Mouse (Mus musculus) spleen, adult 12 weeks (tissue): Measurements from ENCODE around the gene Cldn10.

Experiments used
- DNase-seq: peaks from one replicate; pipeline ENCODE4 v3.0.0; 2022; ENCODE audit warnings: low spot score

Cldn10 gene

GRCm38 (mm10) chr14:118866014-118866811, 78.5 kb downstream of the Cldn10 start:
- no peak for DNase-seq

DNA sequence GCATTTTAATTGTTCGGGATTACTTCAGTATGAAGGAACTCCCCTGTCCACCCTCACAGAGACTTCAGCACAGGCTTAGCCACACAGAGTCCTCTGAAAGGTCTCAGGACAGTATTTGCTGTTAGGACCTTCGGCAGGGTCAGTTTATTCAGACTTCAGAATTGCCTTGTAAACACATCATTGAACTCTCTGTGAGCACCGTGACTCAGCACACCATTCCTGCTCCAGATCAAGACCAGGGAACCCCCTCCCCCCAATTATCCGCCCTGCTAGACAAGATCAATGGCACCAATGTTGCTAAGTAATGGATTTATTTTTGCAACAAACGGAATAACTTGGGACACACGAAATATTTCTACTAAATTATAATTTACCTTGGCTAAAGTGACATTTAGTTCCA, 79.7 kb downstream of the Cldn10 start:
- no peak for DNase-seq

GRCm38 (mm10) chr14:118868102-118868724, 80.5 kb downstream of the Cldn10 start:
- DNase-seq = no peak

GRCm38 (mm10) chr14:118869712-118870111, 82.0 kb downstream of the Cldn10 start:
- DNase-seq = no peak

DNA sequence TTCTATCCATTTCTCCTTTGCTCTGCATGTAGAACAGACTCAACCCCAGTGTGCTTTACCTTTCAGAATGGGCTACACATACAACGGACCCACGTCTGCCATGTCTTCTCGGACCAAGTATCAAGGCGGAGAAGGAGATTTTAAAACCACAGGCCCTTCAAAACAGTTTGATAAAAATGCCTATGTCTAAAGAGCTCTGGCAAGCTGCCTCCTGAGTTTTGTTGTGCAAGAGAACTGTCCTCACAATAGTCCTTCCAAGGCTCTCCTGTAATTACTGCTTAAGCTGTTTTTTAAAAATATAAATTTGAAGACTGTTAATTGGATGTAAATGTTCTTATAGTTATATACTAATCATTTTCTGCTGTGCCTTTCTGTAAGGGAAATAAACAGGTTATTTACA, 86.4 kb downstream of the Cldn10 start:
- DNase-seq = no peak

GRCm38 (mm10) chr14:118874786-118875415, 87.2 kb downstream of the Cldn10 start:
- no peak for DNase-seq

DNA sequence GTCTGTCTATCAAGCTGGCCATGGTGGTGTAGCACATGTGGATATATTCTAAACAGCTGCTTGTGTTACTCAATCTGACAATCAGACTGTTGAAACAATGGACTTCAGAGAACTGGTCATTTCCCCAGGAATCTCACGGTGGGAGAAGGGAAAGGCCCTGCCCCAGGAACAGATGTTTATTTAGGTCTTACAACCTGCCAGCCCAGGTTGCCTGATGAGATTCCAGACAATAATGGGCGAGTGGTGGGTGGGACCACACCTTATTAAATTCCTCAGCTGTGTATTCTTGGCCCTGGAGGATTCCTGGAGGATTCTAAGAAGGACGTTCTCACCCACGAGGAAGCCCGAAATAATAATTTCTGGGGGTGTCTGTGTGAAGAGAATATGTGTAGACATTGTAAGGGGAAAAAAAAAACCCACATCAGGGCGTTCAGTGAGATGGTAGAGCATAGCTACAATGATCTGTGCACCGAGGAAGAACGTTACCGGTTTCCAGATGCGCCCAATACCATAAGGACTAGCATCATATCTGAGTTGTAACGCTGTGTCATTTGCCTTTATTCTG, 90.7 kb downstream of the Cldn10 start:
- DNase-seq = no peak

- no peak for DNase-seq
Observed at GRCm38 (mm10) chr14:118880696-118881095, 93.0 kb downstream of the Cldn10 start.

DNA sequence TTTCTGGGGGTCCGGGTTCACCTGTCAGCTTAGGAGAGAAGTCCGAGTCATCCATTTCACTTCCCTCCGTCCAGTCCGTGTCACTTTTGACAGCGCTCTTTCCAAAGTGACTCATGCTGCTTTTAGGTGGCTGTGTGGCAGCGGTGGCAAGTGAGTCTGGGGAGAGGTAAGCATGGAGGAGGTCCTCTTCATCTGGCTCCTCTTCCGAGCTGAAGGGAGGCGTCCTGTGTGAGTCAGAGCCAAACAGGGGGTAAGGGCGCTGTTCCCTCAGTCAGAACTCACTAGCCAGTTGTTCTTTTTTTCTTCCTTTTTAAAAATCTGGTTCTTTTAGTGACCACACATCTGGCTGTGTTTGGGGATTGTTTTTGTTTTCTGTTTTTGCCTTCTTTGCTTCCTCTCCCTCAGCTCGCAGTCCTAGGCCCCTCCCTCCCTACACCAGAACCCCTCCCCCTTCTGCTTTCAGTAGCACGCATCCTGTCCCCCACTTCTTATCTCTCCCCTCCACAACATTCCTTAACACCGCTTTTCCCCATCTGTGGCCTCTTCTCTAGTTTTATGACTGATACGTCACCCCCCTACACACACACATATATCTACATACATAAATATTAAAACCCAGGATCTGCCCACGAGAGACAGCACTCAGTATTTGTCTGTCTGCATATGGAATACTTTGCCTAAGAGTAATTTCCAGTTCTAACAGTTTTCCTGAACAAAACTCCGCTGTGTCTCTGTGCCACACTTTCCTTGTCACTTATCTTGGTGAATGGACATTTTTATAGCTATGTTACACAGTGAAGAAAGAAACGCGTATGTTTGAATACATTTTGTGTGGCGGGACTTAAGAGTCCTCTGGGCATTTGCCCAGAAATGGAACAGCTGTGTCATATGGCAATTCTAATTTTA, 95.9 kb downstream of the Cldn10 start:
- DNase-seq = no peak

DNA sequence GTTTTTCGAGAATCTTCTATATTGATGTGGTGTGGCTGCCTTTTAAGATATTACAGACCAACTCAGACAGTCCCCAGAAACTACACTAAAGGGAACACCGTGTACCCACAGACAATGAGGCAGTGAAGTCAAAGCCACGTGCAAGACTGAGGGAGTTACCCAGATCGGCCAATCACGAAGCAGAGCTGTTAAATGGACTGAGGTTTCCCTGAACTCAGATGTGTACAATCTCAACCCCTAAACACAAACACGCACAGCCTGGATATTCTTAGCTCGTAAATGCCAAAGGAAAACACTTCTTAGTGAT, 96.5 kb downstream of the Cldn10 start:
- no peak for DNase-seq

GRCm38 (mm10) chr14:118890101-118890500, 102.4 kb downstream of the Cldn10 start:
- no peak for DNase-seq

GRCm38 (mm10) chr14:118895228-118895627, 107.5 kb downstream of the Cldn10 start:
- DNase-seq = no peak

DNA sequence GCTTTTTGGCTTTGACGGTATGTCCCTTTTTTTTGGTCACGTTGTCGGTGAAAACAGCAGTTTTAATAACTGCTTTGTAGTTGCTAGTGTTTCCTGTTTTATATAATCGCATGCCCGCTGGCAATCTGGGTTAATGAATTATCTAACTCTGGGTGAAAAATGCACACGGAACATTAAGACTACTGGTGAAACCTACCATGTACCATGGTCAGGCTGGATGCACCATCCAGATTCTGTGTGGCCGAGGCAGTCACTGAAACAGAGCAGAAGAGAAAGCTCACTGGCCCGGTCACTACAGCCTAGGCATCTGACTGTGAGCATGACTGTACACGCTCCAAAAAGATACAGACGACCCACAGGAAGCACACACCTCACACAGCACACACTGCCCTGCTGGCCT, 107.9 kb downstream of the Cldn10 start:
- no peak for DNase-seq

DNA sequence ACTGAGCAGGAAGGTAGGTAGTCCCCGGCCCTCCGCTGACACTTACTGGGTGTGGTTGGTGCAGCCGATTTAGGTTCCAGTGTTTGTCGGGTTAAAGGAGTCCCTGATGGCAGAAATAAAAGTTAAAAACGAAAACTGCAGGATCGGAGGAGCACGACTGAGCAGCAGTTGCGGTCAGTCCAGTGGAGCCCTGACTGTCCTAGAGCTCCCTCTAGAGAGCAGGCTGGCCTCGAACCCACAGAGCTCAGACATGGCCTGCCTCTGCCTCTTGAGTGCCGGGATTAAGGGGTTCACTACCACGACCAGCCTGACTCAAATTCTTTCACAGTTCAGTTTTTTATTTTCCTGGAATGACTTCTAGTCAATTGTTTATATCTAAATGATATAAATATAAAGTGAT, 112.2 kb downstream of the Cldn10 start:
- no peak for DNase-seq

DNA sequence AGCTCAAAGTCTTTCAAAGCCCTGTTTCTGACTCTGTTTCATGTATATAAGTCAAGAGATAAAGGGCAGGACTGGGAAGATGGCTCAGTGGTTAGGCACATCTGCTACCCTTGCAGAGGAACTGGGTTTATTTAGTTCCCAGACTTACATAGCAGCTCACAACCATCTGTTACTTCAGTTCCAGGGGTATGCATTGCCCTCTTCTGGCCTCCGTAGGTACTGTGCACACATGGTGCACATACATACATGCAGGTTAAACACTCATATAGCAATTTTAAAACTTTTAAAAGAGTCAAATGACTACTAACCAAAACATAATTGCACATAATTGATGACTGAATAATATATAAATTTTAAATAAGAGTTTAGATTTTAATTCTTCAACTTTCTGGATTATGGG, 113.2 kb downstream of the Cldn10 start:
- DNase-seq = no peak

GRCm38 (mm10) chr14:118903397-118903796, 115.7 kb downstream of the Cldn10 start:
- DNase-seq = no peak

DNA sequence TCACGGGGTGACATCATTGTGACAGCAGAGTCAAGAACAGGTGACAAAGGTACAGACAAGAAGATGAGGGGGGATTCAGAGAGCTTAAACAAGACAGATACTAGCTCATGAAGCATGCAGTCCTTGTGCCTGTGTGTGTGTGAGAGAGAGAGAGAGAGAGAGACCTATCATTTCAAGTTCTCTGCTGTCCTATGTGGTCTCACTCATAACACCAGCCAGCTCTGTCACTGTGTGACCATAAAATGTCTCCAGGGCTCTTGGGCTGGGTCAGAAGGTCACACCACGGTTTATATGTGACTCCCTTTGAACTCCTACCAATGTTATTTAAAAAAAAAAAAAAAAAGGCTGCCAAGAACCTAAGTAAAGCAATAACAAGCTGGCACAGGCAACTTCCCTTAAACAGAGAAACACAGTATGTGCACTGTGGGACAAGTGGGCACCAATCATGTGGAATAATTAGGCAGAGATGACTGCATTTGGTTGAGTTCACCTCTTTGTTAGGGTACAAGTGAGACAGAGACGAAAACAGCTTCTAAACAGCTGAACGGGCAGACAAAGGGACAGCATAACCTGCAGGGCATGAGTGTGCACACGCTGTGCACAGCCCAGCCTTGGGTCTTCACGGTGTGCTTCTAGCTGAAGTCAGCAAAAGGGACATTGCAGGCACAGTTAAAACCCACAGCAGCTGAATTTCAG, 116.3 kb downstream of the Cldn10 start:
- DNase-seq = no peak

GRCm38 (mm10) chr14:118907592-118907991, 119.9 kb downstream of the Cldn10 start:
- DNase-seq = no peak

GRCm38 (mm10) chr14:118909872-118910271, 122.2 kb downstream of the Cldn10 start:
- no peak for DNase-seq

DNA sequence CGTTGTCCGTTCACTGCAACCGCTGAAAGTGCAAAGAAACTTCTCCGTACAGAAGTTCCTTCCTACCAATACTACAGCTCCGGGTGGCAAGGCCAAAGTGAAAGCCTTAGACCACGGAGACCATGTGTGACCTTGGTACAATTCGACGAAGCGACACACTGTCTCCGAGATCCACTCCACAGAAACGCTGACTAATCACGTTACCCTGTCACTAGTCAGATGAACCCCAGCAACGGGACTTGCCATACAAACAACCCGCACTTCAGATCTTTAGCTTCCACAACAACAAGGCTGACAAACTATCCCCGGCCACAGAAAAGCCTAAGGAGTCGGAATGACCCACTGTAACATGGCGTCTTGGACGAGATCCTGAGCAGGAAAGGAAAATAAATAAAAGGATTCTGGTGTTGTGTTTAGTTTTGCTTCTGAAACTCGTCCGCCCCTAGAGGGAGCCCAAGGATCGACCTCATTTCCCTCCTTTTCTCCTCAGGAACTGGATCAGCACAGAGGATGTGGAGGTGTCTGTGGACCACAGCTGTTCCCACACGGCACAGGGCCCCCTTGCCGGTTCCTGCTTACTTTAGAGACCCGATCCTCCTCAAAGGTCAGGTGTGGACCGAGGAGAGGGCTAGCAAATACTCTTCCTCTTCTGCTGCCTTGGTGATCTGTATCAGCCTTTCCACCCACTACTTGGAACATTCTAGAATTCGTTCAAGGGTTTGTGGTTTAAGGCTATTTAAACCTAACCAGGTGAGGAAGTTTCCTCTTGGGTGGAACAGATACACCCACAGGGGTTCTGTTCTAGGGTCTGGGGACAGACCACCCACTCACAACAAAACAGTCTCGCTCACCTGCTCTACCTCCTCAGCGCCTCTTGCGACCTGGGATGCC, 122.9 kb downstream of the Cldn10 start:
- DNase-seq = peak; percentile 51
